Mouse (Mus musculus): ENCODE data around the gene Zfand4. TPM values are rescaled to one million over a fixed set of nuclear protein-coding genes. Genes with fewer than 3 reads are reported as not detected.

Zfand4 gene
- polyA plus RNA-seq, 1 experiment: 0.20 TPM

DNA sequence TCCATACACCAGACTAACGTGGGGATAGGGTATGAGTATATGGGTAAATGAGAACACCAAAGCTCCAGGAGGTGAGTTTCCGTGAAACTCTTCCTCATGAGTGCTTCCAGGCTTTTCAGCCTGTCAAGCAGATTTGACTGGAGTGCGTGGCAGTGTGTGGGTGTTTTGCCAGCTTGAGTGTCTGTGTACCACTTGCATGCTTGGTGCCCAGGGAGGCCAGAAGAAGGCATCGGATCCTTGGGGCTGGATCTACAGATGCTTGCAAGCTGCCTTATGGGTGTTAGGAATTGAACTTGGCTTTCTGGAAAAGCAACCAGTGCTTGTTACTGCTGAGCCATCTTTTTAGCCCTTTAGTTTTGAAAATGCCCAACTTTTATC is 92.9 kb downstream of the Zfand4 start:
- 41% methylated on average over 4 of the region's 4 CpGs for whole genome bisulfite sequencing
- H3K27me3 ChIP-seq (replicated peaks; ENCODE audit: control insufficient read depth, insufficient read depth, low read length): no peaks in the 10 kb centered on the region
- peaks cover 11% of the 10 kb centered on the region; the same call in 1 of the 2 replicates for H3K4me1 ChIP-seq (ENCODE audit: control insufficient read depth, insufficient read depth, low read length)
- TF ChIP-seq CTCF (conservative IDR thresholded peaks at IDR 0.05; ENCODE audit: insufficient read depth, insufficient read length, low read depth, low read length): no peak
- no peak for TF ChIP-seq POLR2A (IDR thresholded peaks at IDR 0.05; ENCODE audit: low read depth, low read length)
- H3K36me3 ChIP-seq (ENCODE audit: control insufficient read depth, insufficient read depth, low read length): no peaks in the 10 kb centered on the region
- no peak overlapping the region for H3K27ac ChIP-seq (ENCODE audit: insufficient read depth, low read depth, low read length)
- DNase-seq: peak; percentile 22
- H3K4me3 ChIP-seq (ENCODE audit: insufficient read depth, low read depth, low read length): no peak overlapping the region

DNA sequence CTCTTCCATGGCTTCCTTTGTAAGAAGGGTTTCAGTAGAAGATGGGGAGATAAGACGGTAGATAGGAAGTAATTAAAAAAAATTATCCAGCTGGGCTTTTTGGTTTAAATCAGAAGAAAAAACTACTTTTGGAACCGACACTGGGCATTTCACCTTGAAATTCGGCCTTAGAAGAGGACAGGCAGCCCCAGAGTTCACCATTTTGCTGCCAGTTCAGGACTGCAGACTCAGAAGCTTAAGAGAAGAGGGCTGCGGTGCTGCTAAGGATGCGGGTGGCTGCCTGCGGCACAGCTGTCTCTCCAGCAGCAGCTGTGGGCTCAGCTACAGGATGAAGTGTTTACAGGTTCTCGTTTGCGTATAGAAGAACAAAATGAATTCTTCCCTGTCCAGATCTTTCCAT is 94.0 kb downstream of the Zfand4 start:
- no peak overlapping the region for H3K4me3 ChIP-seq (ENCODE audit: insufficient read depth, low read depth, low read length)
- WGBS: 72% methylated on average over 8 of the region's 8 CpGs
- H3K27me3 ChIP-seq (replicated peaks; ENCODE audit: control insufficient read depth, insufficient read depth, low read length): no peaks in the 10 kb centered on the region
- no peak for DNase-seq
- TF ChIP-seq POLR2A (IDR thresholded peaks at IDR 0.05; ENCODE audit: low read depth, low read length) (no peak), CTCF (conservative IDR thresholded peaks at IDR 0.05; ENCODE audit: insufficient read depth, insufficient read length, low read depth, low read length) (no peak)
- no peaks in the 10 kb centered on the region for H3K36me3 ChIP-seq (ENCODE audit: control insufficient read depth, insufficient read depth, low read length)
- H3K27ac ChIP-seq (ENCODE audit: insufficient read depth, low read depth, low read length): no peak overlapping the region
- peaks cover 12% of the 10 kb centered on the region; the same call in 1 of the 2 replicates for H3K4me1 ChIP-seq (ENCODE audit: control insufficient read depth, insufficient read depth, low read length)

- H3K36me3 ChIP-seq (ENCODE audit: control insufficient read depth, insufficient read depth, low read length): no peaks in the 10 kb centered on the region
- DNase-seq: no peak
- no peak overlapping the region for H3K4me3 ChIP-seq (ENCODE audit: insufficient read depth, low read depth, low read length)
- peaks cover 12% of the 10 kb centered on the region; the same call in 1 of the 2 replicates for H3K4me1 ChIP-seq (ENCODE audit: control insufficient read depth, insufficient read depth, low read length)
- WGBS: 75% methylated on average over 3 of the region's 3 CpGs
- TF ChIP-seq POLR2A (IDR thresholded peaks at IDR 0.05; ENCODE audit: low read depth, low read length): no peak
- TF ChIP-seq CTCF (conservative IDR thresholded peaks at IDR 0.05; ENCODE audit: insufficient read depth, insufficient read length, low read depth, low read length): no peak
- H3K27me3 ChIP-seq (replicated peaks; ENCODE audit: control insufficient read depth, insufficient read depth, low read length): no peaks in the 10 kb centered on the region
- no peak overlapping the region for H3K27ac ChIP-seq (ENCODE audit: insufficient read depth, low read depth, low read length)
Observed at GRCm38 (mm10) chr6:116359256-116359655, 95.2 kb downstream of the Zfand4 start.

- Histone ChIP-seq H3K4me1 (ENCODE audit: control insufficient read depth, insufficient read depth, low read length) (peaks cover 12% of the 10 kb centered on the region; the same call in 1 of the 2 replicates), H3K4me3 (ENCODE audit: insufficient read depth, low read depth, low read length) (no peak overlapping the region), H3K27ac (ENCODE audit: insufficient read depth, low read depth, low read length) (no peak overlapping the region), H3K27me3 (replicated peaks; ENCODE audit: control insufficient read depth, insufficient read depth, low read length) (no peaks in the 10 kb centered on the region), H3K36me3 (ENCODE audit: control insufficient read depth, insufficient read depth, low read length) (no peaks in the 10 kb centered on the region)
- no peak for TF ChIP-seq CTCF (conservative IDR thresholded peaks at IDR 0.05; ENCODE audit: insufficient read depth, insufficient read length, low read depth, low read length)
- no peak for TF ChIP-seq POLR2A (IDR thresholded peaks at IDR 0.05; ENCODE audit: low read depth, low read length)
- no peak for DNase-seq
- 84% methylated on average over 3 of the region's 3 CpGs for WGBS
Observed at GRCm38 (mm10) chr6:116361463-116361862, 97.4 kb downstream of the Zfand4 start.

GRCm38 (mm10) chr6:116361993-116362392 is 98.0 kb downstream of the Zfand4 start:
- no peak overlapping the region for H3K27ac ChIP-seq (ENCODE audit: insufficient read depth, low read depth, low read length)
- H3K36me3 ChIP-seq (ENCODE audit: control insufficient read depth, insufficient read depth, low read length): no peaks in the 10 kb centered on the region
- H3K4me1 ChIP-seq (ENCODE audit: control insufficient read depth, insufficient read depth, low read length): peaks cover 12% of the 10 kb centered on the region; the same call in 1 of the 2 replicates
- H3K4me3 ChIP-seq (ENCODE audit: insufficient read depth, low read depth, low read length): no peak overlapping the region
- no peak for DNase-seq
- WGBS: 82% methylated on average over 4 of the region's 4 CpGs
- no peaks in the 10 kb centered on the region for H3K27me3 ChIP-seq (replicated peaks; ENCODE audit: control insufficient read depth, insufficient read depth, low read length)
- TF ChIP-seq POLR2A (IDR thresholded peaks at IDR 0.05; ENCODE audit: low read depth, low read length) (no peak), CTCF (conservative IDR thresholded peaks at IDR 0.05; ENCODE audit: insufficient read depth, insufficient read length, low read depth, low read length) (no peak)

GRCm38 (mm10) chr6:116367971-116368370 is 103.9 kb downstream of the Zfand4 start:
- Histone ChIP-seq H3K4me1 (ENCODE audit: control insufficient read depth, insufficient read depth, low read length) (peaks cover 5% of the 10 kb centered on the region; the same call in 1 of the 2 replicates), H3K4me3 (ENCODE audit: insufficient read depth, low read depth, low read length) (no peak overlapping the region), H3K27me3 (replicated peaks; ENCODE audit: control insufficient read depth, insufficient read depth, low read length) (no peaks in the 10 kb centered on the region), H3K36me3 (ENCODE audit: control insufficient read depth, insufficient read depth, low read length) (no peaks in the 10 kb centered on the region), H3K27ac (ENCODE audit: insufficient read depth, low read depth, low read length) (no peak overlapping the region)
- TF ChIP-seq POLR2A (IDR thresholded peaks at IDR 0.05; ENCODE audit: low read depth, low read length) (no peak), CTCF (conservative IDR thresholded peaks at IDR 0.05; ENCODE audit: insufficient read depth, insufficient read length, low read depth, low read length) (no peak)
- 85% methylated on average over 11 of the region's 11 CpGs for WGBS
- DNase-seq: no peak

DNA sequence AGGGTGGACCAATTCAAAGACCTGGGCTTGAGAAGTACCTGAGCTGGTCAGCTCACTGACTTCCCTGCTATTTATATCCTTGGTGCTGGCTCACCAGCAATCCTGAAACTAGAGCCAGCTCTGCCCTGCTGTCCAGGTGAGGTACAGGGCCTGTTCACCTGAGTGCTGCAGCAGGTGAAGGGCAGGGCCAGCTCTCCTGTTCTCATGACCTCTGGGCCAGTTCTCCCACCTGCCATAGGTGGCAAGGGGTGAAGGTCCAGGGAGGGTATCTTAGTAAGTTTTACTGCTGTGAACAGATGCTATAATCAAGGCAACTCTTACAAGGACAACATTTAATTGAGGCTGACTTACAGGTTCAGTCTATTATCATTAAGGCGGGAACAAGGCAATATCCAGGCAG is 105.8 kb downstream of the Zfand4 start:
- H3K36me3 ChIP-seq (ENCODE audit: control insufficient read depth, insufficient read depth, low read length): no peaks in the 10 kb centered on the region
- peaks cover 5% of the 10 kb centered on the region; the same call in 1 of the 2 replicates for H3K4me1 ChIP-seq (ENCODE audit: control insufficient read depth, insufficient read depth, low read length)
- TF ChIP-seq CTCF (conservative IDR thresholded peaks at IDR 0.05; ENCODE audit: insufficient read depth, insufficient read length, low read depth, low read length): no peak
- 100% methylated on average over 1 of the region's 1 CpGs for WGBS
- no peak overlapping the region for H3K4me3 ChIP-seq (ENCODE audit: insufficient read depth, low read depth, low read length)
- DNase-seq: no peak
- no peak overlapping the region for H3K27ac ChIP-seq (ENCODE audit: insufficient read depth, low read depth, low read length)
- H3K27me3 ChIP-seq (replicated peaks; ENCODE audit: control insufficient read depth, insufficient read depth, low read length): no peaks in the 10 kb centered on the region
